Mouse (Mus musculus) E14TG2a.4 (cell line): ENCODE data around the gene Knstrn.

ENCODE experiments used
- CTCF ChIP-seq: conservative IDR thresholded peaks from 2 replicates; pipeline ENCODE4 v1.5.1; 2014; ENCODE audit warnings: low read length
- NANOG ChIP-seq: IDR thresholded peaks from 2 replicates; pipeline ENCODE4 v1.6.1; 2014; ENCODE audit warnings: borderline replicate concordance, low read length, mixed read lengths
- POU5F1 ChIP-seq: IDR thresholded peaks from 2 replicates; pipeline ENCODE4 v1.6.1; 2014; ENCODE audit warnings: low read length, borderline replicate concordance

DNA sequence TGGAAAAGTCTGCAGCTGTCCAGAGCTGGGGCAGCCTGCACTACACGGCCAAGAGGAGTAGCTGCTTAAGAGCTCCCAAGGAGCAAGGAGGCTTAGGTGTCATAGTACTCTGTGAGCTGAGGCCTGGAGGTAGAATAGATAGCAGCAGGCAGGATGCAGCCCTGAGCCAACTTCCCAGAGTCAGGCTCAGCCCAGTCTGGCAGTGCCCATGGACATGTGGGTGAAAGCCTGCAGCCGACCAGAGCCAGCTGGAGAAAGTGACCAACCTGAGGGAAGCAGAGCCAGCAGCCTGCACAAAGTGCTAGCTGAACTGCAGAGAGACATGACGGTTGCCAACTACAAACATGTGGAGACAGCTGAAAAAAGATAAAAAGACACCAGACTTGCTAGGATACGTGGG lies 6.9 kb upstream of the Knstrn start:
- no peak for TF ChIP-seq POU5F1
- no peak for TF ChIP-seq CTCF
- no peak for TF ChIP-seq NANOG
